Mouse (Mus musculus) stomach, postnatal 0 days (tissue): ENCODE measurements at regions not wholly inside any gene's neighbourhood (a gene's known extent, or its start where the extent isn't known, plus 50 kb on each side); places are given as distances from the start of the nearest gene placed in this dataset.

ENCODE experiments used
- ATAC-seq: fragments of 200-750 bp; cut with Nextera tagmentation; 2 replicates; pipeline ENCODE4 v1.8.0; 2017; ENCODE audit not compliant: low FRiP score, low TSS enrichment
- DNase-seq: peaks from one replicate; pipeline ENCODE4 v3.0.0-alpha.2; 2016; ENCODE audit warnings: low spot score
- H3K27ac ChIP-seq: fragments of 300-500 bp; sonication (generic); replicated peaks from 2 replicates; pipeline ENCODE4 v1.5.1; 2014; ENCODE audit warnings: mild to moderate bottlenecking, control low read depth
- H3K27me3 ChIP-seq: fragments of 300-500 bp; sonication (generic); 2 replicates; pipeline ENCODE4 v1.6.1; 2014; ENCODE audit warnings: low read length; ENCODE audit not compliant: control insufficient read depth, insufficient read depth
- H3K36me3 ChIP-seq: fragments of 300-500 bp; sonication (generic); 2 replicates; pipeline ENCODE4 v1.6.1; 2014; ENCODE audit warnings: low read length, mixed read lengths; ENCODE audit not compliant: control insufficient read depth, insufficient read depth
- H3K4me1 ChIP-seq: fragments of 300-500 bp; sonication (generic); replicated peaks from 2 replicates; pipeline ENCODE4 v1.6.1; 2014; ENCODE audit warnings: antibody characterized with exemption; ENCODE audit not compliant: control insufficient read depth, insufficient read depth
- H3K4me2 ChIP-seq: fragments of 300-500 bp; sonication (generic); replicated peaks from 2 replicates; pipeline ENCODE4 v1.6.1; 2014; ENCODE audit warnings: low read depth, mild to moderate bottlenecking, control low read depth, moderate library complexity
- H3K4me3 ChIP-seq: fragments of 300-500 bp; sonication (generic); 2 replicates; pipeline ENCODE4 v1.5.1; 2014; ENCODE audit warnings: low read depth, low read length, control low read depth
- H3K9ac ChIP-seq: fragments of 300-500 bp; sonication (generic); 2 replicates; pipeline ENCODE4 v1.6.1; 2014; ENCODE audit warnings: mild to moderate bottlenecking, low read length, control low read depth, mixed read lengths
- H3K9me3 ChIP-seq: fragments of 300-500 bp; sonication (generic); 2 replicates; pipeline ENCODE4 v1.6.1; 2016; ENCODE audit warnings: low read length; ENCODE audit not compliant: control insufficient read depth
- CTCF ChIP-seq: IDR thresholded peaks from 2 replicates; pipeline ENCODE4 v1.5.1; 2016; ENCODE audit warnings: antibody characterized with exemption, low read depth, mild to moderate bottlenecking, moderate library complexity
- EP300 ChIP-seq: optimal IDR thresholded peaks from 2 replicates; pipeline ENCODE3; 2016; ENCODE audit warnings: antibody characterized with exemption
- WGBS: fragments of 180-500 bp; shearing (Covaris S2); extraction: QIAGEN DNeasy Blood & Tissue Kit; methylation state at CpG from one replicate; pipeline ENCODE4 v1.1.7; 2014; 5-methylcytosine and 5-hydroxymethylcytosine counted together

GRCm38 (mm10) chr3:100376162-100376561 is 113.0 kb downstream of the Tent5c start:
- H3K36me3 ChIP-seq: no peaks in the 10 kb centered on the region
- ATAC-seq (no peak), DNase-seq (no peak)
- no peak overlapping the region for H3K4me2 ChIP-seq
- H3K27me3 ChIP-seq: no peaks in the 10 kb centered on the region
- H3K4me3 ChIP-seq: no peak overlapping the region
- TF ChIP-seq EP300: no peak
- TF ChIP-seq CTCF: no peak
- H3K27ac ChIP-seq: no peak overlapping the region
- H3K9me3 ChIP-seq: no peaks in the 10 kb centered on the region
- H3K4me1 ChIP-seq: no peaks in the 10 kb centered on the region
- H3K9ac ChIP-seq: no peak overlapping the region
- 33% methylated on average over 1 of the region's 1 CpGs for WGBS

GRCm38 (mm10) chr3:100366884-100367840 is 122.0 kb downstream of the Tent5c start:
- H3K9ac ChIP-seq: no peak overlapping the region
- ATAC-seq: no peak
- WGBS: 66% methylated on average over 7 of the region's 7 CpGs
- H3K9me3 ChIP-seq: no peaks in the 10 kb centered on the region
- H3K36me3 ChIP-seq: no peaks in the 10 kb centered on the region
- no peak for TF ChIP-seq CTCF
- no peak for TF ChIP-seq EP300
- no peak overlapping the region for H3K4me3 ChIP-seq
- no peak overlapping the region for H3K4me2 ChIP-seq
- no peak overlapping the region for H3K27ac ChIP-seq
- H3K4me1 ChIP-seq: no peaks in the 10 kb centered on the region
- H3K27me3 ChIP-seq: no peaks in the 10 kb centered on the region
- DNase-seq: no peak

GRCm38 (mm10) chr3:100366447-100366846 is 122.7 kb downstream of the Tent5c start:
- Histone ChIP-seq H3K4me3 (no peak overlapping the region), H3K9me3 (no peaks in the 10 kb centered on the region), H3K36me3 (no peaks in the 10 kb centered on the region), H3K4me1 (no peaks in the 10 kb centered on the region), H3K9ac (no peak overlapping the region), H3K27me3 (no peaks in the 10 kb centered on the region), H3K4me2 (no peak overlapping the region), H3K27ac (no peak overlapping the region)
- DNase-seq (no peak), ATAC-seq (no peak)
- TF ChIP-seq CTCF (no peak), EP300 (no peak)
- WGBS: 82% methylated on average over 3 of the region's 3 CpGs

GRCm38 (mm10) chr3:100365354-100365945 is 123.7 kb downstream of the Tent5c start:
- Histone ChIP-seq H3K9ac (no peak overlapping the region), H3K27me3 (no peaks in the 10 kb centered on the region), H3K36me3 (no peaks in the 10 kb centered on the region), H3K4me1 (no peaks in the 10 kb centered on the region), H3K4me3 (no peak overlapping the region), H3K9me3 (no peaks in the 10 kb centered on the region), H3K4me2 (no peak overlapping the region), H3K27ac (no peak overlapping the region)
- ATAC-seq (no peak), DNase-seq (no peak)
- 69% methylated on average over 3 of the region's 3 CpGs for WGBS
- TF ChIP-seq CTCF: no peak
- TF ChIP-seq EP300: no peak

- WGBS: 68% methylated on average over 2 of the region's 2 CpGs
- H3K4me3 ChIP-seq: no peak overlapping the region
- no peaks in the 10 kb centered on the region for H3K4me1 ChIP-seq
- H3K36me3 ChIP-seq: no peaks in the 10 kb centered on the region
- no peak for ATAC-seq
- H3K4me2 ChIP-seq: no peak overlapping the region
- H3K9ac ChIP-seq: no peak overlapping the region
- no peak for DNase-seq
- TF ChIP-seq CTCF: no peak
- TF ChIP-seq EP300: no peak
- H3K27ac ChIP-seq: no peak overlapping the region
- no peaks in the 10 kb centered on the region for H3K27me3 ChIP-seq
- H3K9me3 ChIP-seq: no peaks in the 10 kb centered on the region
These were observed 124.4 kb downstream of the Tent5c start for GRCm38 (mm10) chr3:100364706-100365105.

GRCm38 (mm10) chr3:100362983-100363382 is 126.1 kb downstream of the Tent5c start:
- no peaks in the 10 kb centered on the region for H3K27me3 ChIP-seq
- peak; percentile 44; the same call in 1 of the 2 replicates for ATAC-seq
- no peak overlapping the region for H3K27ac ChIP-seq
- TF ChIP-seq EP300: no peak
- TF ChIP-seq CTCF: no peak
- WGBS: 23% methylated on average over 3 of the region's 3 CpGs
- H3K9me3 ChIP-seq: no peaks in the 10 kb centered on the region
- H3K9ac ChIP-seq: no peak overlapping the region
- H3K4me2 ChIP-seq: no peak overlapping the region
- no peaks in the 10 kb centered on the region for H3K36me3 ChIP-seq
- no peaks in the 10 kb centered on the region for H3K4me1 ChIP-seq
- DNase-seq: peak; percentile 27
- no peak overlapping the region for H3K4me3 ChIP-seq
